Mouse (Mus musculus): Measurements from ENCODE around the gene Tmcc2. TPM values are rescaled to one million over a fixed set of nuclear protein-coding genes. Genes with fewer than 3 reads are reported as not detected.
"Not testable (repeated sequence)": the region's sequence is repeated elsewhere in the genome, so short reads cannot be mapped to it uniquely, and the experiment has no call there.

Gene Tmcc2
- total RNA-seq, 2 experiments from 2014 or later, result 15.2 to 30.9 TPM

DNA sequence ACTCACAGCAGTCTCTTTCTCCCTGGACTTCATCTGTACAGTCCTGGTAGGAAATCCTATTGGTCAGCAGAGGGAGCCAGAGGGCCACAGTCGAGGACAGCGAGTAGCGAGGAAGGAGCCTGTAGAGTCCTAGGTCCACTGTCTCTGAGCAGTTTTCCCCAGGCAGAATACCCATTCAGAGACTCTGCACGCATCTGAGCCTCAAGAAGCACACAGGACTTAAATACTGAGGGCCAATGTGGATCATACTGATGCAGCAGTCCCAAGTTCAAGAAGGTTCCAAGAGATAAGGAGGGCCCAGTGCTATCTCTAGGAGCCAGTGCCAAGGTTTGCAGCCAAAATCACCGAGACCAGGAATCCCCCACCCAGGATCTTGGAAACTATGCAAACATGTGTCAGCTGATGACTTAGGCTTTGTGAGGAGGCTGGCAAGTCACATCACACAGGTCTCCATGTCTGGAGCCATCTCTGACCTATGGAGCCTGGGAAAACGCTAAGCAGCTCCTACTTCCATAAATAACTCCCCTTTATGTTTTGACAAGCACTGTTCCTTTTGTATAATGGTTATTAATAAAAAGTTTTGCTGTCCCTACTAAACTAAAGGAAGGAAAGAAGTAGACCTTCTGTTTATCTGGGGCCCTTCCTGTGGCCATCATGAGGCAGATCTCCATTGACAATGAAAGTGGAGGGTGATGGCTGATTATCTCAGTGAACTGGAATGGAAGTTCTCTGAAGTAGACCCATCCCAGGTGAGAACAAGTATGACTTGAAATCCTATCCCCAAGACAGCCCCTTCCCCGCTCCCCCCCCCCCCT lies 23.2 kb downstream of the Tmcc2 start:
- DNase-seq, result peak; percentile 91

DNA sequence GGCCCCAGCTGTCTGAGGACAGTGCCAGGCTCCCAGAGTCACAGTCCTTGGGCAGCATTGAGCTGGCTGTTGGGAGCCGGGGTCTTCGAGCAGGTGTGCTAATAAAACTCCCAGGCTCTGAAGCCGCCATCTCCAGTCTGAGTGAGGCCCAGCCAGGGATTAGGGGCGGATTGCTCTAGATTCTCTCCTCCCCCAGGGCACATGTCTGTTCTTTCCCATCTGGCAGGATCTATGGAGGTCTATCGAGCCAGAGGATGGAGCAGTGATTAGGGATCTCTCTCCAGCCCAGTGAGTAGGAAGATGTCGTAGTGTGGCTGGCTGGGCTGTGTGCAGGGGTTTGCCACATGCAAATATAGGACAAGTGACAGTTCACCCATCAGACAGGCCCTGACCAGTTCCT lies 24.1 kb downstream of the Tmcc2 start:
- no peak for DNase-seq

DNA sequence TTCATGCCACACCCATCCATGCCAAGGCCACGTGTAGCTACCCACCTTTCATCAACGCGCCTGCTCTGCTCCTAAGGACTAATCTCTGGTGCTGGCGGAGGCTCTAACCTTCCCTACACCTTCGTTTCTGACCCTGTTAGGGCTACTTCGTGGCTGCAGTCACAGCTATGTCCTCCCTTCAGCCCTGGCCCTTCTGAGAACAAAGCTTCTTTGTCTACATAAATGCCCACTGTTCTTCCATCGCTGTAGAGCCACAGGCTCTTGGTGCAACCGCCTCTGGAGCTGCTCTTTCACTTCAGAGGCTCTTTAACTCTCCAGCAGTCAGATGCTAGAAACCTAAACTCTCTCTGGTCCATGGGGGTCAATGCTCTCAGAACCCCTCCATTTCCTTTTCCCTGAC lies 24.8 kb downstream of the Tmcc2 start:
- no peak for DNase-seq

DNA sequence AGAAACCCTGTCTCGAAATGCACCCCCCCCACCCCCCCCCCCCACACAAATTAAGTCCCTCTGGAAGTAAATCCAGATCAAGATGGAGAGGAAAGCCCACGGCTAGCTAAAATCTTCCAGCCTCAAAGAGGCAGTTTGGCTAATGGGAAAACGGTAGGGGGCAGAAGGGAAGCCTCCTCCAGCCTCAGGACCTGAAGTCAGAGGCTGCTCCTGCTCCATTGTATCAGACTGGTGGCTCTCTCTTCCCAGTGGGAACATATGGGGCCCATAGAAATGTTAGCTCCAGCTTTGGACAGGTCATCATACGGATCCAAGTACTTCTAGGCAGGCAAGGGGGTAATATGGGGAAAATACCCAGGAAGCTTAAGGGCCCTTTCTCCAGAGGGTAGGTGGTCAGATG lies 25.4 kb downstream of the Tmcc2 start:
- no peak for DNase-seq

DNA sequence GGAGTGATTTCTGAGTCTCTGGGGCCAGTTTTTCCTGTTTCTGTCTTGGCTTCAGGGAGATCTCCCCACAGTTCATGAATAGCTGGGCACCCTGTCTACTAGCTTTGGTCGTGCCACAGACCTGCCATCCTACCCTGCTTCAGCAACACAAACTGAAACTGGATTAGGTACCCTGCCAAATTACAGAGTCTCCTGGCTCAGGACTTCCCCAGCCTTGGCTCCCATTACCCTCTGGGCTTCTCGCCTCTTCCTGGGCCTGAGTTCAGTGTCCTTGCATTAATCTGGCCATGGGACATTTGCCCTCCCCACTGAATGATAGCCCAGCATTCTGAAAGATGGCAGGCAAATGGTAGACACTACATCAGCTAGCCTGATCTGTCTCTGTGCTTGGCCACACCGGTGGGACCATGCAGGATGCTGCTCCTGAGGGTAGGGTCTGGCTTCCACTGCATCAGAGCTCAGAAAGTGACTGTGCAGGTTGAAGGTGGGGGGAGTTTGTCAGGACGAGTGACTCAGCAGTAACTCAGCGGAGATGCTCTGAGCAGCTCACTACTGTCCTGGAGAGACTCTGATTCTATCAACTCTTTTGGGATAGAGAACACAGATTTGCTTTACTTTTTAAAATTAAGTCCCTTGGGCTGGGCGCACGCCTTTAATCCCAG lies 26.1 kb downstream of the Tmcc2 start:
- DNase-seq, result peak; percentile 41

DNA sequence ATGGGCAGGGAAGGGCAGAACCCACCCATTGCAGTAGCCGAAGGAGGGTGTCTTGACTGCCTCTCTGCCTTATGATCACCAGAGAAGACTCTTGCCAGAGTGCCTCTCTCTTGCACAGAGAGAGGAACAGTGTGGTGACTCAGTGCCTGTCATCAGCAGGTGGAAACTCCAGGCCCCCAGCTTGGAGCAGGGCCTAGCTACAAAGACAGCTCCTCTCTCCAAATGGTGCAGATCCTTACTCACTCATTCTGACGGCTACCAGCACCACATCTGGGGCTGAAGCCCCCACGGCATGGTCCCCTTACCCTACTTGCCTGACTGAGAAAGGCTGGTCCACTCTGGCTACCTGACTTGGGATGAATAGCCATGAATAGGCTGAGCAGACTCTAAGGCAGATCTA lies 26.7 kb downstream of the Tmcc2 start:
- no peak for DNase-seq

DNA sequence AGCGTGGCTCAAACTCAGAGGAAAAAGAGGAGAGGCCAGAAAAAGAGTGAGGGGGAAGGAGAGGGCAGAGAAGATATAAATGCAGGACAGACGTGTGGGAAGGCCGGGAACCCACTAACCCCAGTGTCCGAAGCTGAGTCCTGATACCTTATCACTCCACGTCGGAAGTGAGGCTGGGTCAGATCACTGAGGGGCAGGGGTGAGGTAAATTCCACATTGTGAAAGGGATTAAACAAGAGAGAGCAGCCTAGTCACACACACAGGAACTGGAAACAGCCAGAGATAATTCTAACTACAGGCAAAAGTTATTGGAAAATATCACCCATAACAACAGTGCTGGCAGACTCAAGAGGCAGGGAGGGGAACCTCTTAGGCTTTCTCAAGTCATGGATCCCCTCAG lies 29.1 kb downstream of the Tmcc2 start:
- DNase-seq, result no peak

DNA sequence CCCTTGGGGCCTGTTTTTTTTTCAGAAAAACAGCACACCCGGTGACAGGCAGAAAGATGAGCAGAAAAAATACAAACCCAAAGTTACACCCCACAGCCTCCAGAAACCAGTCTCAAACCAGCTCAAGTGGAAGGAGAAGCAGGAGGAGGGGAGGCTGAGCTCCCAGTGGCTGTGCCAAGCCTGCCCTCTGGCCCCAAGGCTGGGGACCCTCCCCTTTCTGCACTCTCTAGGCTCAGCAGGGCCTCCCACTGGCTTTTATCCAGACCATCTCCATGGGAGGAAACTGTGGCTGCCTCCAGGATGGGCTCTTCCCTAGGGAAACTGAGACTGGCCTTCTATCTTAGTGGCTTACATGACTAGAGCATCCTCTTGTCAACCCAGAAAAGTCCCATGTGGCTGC lies 34.2 kb downstream of the Tmcc2 start:
- no peak for DNase-seq

DNA sequence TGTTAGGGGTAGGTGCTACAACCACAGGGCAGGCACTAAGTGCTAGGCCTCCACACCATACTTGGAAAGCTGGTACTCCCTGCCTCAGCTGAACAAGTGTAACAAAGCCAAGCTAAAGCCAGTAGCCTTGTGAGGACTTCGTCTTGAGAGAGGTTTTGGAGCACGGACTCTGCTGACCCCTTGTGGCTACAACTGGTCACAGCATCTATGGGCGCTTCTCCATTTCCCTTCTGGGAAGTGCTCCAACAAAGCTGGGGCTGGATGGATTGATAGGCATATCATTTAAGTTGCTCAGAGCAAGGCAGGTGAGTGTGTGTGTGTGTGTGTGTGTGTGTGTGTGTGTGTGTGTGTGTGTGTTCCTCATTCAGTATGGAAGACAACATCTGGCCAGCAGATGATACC lies 35.2 kb downstream of the Tmcc2 start:
- DNase-seq, result peak; percentile 91

DNA sequence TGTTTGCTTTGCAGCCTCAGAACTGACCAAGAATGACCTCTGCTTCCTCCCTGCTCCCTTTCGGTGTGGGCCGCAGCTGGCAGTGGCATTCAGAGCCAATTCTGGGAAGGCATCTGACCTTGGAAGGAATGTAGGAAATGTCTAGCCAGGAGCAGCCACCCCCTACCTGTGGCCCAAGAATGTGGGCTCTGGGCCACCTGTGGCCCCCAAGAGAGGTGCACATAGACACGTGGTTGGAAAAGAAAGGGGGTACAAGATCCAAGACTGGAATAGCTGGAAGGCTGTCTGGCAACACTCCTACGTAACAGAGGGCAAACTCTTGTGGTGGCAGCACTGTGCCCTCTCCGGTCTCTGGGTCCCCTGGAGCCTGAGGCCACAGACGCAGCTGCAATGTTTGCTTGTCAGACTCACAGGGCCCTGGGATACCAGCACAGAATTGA lies 35.9 kb downstream of the Tmcc2 start:
- peak; percentile 35 for DNase-seq

DNA sequence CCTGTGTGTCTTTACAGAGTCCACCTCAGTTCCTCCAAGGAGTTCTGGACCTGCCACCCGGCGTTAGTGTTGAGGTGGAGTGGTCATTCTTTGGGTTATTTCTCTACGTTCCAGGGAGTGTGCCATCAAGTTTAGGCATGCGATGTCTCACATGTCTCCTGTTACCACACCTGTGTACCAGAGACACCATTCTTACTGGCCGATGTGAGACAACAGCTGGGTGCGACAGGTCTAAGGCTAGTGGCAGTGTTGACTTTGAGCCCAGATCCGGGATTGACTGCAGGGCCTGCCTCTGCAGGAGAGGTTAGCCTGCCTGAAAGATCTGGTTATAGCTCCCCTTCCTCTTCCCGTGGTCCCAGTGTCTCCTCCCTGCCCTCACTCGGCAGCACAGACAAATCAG lies 36.8 kb downstream of the Tmcc2 start:
- DNase-seq, result no peak

DNA sequence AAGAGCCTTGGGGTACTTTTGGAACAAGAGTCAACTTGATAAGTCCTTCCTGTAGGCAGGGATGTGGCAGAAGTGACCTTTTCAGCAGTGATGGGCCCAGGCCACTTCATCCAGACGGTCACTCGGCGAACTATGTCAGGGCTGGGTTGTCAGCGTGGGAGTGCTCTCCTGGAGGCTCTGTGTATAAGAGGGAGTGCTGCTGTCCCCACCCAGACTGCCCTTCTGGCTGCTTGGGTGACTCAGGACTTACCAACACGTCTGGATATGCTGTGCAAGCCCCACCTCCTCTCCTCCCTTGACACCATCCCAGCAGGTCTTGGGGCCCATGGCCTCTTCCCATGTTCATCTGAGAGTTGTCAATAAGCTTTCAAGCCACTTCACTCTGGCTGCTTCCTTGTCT lies 37.7 kb downstream of the Tmcc2 start:
- no peak for DNase-seq

DNA sequence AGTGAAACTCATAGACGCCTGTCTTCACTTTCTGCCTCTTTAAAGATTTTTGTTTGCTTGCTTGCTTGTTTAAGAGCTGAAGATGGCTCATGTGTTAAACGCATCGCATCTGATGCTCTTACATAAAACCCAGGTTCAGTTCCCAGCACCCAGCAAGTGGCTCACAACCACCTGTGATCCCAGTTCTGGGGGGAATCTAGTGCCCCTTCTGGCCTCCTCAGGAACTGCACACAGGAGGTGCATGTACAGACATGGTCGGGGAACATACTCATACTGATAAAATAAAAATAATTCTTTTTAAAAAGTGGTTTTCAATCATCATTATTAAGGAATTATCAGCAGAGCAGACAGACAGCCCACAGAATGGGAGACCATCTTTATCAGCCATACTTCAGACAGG lies 40.0 kb downstream of the Tmcc2 start:
- no peak for DNase-seq

DNA sequence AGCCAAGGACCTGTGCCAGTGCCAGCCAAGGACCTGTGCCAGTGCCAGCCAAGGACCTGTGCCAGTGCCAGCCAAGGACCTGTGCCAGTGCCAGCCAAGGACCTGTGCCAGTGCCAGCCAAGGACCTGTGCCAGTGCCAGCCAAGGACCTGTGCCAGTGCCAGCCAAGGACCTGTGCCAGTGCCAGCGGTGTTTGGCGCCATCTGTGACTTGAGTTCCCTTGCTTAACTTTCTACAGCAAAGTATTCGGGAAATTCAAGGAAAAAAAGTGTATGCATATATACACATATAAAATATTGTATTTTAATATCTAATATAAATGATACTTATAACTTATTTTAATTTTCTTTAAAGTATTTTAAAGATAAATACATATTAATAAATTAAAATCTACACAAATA lies 41.5 kb downstream of the Tmcc2 start:
- DNase-seq, result not testable (repeated sequence)

DNA sequence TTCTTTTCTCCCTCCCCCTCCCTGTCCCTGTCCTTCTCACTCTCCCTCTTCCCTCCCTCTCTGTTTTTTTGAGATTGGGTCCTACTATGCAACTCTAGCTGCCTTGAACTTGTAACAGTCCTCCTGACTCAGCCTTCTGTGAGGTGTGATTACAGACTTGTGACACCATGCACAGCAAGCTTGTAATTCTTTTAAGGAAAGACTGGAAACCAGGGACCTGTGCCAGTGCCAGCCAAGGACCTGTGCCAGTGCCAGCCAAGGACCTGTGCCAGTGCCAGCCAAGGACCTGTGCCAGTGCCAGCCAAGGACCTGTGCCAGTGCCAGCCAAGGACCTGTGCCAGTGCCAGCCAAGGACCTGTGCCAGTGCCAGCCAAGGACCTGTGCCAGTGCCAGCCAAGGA lies 42.0 kb downstream of the Tmcc2 start:
- not testable (repeated sequence) for DNase-seq

DNA sequence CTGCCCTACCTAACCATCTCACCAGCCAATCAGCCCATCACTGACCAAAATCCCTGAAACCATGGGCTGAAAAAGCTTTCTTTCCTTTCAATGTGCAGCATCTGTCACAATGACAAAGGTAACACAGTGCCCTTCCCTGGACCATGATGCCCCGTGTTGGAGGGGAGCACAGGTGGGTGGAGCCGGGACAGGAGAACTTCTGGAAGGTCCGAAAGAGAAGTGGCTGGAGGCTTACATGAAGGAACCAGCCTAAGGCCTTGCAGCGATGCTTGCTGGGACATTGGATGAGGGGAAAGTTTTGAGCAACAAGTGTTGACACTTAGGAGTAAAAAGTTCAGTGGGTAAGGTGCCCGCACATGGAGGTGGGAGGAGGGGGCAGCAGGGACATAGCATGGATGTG lies 42.7 kb downstream of the Tmcc2 start:
- no peak for DNase-seq

DNA sequence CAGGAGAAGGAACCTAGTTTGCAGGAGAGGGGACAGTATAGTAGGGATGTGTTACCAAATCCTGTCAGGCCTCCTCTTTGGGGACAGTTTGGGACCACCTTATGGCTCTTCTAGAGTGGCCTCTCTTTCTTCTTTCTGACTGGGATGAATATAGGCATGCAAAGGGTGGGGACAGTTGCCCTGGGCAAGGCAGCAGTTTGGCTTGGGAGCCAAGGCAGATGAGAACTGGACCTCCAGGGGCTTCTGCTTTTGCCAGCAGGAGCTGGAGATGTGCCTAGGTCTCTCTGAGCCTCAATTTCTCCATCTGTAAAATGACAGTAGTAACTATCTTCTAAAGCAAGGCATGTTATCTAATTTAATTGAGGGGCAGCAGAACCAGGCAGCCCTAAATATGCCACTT lies 44.1 kb downstream of the Tmcc2 start:
- no peak for DNase-seq

DNA sequence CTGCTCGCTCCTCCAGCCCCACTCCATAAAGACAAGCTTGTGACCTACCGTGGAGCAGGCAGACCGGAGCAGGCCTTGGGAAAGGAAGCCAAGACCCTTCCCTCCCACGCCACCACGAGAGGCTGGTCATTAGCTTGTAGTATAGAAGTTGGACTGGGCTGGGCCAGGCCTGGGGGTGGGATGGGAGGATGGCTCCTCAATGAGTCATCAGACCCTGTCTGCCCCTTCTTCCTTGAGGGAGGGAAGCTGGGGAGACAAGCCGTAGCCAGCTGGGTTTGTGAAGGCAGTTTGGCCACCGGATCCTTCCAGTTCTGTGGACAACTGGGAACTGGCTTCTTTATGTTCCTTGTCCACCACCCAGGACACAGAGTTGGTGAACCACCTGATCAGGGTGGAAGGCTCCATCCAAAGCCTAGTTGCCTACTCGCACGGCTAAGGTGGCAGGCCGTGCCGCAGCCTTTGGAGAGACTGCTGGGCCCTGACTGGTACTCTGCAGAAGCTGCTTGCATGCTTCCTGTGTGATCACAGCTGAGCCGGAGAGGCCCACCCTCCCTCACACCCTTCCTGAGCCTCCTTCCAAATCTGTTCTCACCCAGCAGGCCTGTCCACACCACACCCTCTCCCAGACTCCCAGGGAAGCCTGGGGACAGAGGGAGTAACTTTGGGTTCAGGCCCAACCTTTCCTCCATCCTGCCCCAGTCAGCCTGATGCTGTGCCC lies 44.8 kb downstream of the Tmcc2 start:
- no peak for DNase-seq

DNA sequence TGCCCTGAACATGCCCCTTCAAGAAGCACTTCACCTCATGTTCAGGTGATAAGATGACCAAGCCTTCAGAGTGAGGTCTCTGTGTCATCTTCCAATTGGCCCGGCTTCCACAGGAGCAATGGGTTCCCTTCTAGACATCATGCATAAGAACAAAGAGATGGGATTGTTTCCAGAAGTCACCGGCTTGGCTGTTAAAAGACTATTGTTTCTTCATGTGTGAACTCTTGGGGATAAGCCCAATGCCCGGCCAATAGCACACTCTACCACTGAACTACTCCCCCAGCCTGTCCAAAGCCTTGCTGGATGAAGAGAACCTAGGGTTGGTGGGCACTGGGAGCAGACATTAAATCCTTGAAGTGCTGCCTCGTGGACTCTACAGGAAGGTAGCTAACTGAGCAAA lies 45.6 kb downstream of the Tmcc2 start:
- DNase-seq, result no peak

DNA sequence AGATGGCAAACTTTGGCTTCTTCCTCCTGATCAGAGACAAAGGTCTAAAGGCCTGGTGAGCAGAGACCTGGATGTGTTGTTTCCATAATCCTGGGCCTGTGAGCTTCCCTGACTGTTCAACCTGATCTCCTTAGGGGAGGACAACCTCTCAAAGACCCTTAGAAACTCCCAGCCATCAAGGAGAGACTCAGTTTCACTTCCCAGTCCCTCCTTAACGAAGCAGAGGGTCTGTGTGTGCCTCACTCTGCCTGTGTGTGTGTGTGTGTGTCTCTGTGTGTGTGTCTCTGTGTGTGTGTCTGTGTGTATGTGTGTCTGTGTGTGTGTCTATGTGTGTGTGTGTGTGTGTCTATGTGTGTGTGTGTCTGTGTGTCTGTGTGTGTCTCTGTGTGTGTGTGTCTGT lies 47.4 kb downstream of the Tmcc2 start:
- no peak for DNase-seq

DNA sequence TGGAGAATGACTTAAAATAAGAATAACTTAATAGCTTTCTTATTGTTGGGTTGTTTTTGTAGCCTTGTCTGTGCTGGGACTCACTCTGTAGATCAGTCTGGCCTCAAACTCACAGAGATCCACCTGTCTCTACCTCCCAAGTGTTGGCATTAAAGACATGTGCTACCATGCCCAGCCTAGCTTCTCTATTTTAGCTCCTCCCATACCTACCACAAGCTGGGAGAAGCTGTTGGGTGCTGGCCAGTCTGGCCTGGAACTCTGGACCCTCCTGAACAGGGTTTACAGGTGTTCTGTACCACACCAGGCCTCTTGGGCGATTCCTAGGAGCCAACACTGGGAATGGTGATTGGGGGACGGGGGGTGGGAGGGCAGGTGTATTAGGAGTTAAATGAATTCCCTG lies 47.9 kb downstream of the Tmcc2 start:
- no peak for DNase-seq

DNA sequence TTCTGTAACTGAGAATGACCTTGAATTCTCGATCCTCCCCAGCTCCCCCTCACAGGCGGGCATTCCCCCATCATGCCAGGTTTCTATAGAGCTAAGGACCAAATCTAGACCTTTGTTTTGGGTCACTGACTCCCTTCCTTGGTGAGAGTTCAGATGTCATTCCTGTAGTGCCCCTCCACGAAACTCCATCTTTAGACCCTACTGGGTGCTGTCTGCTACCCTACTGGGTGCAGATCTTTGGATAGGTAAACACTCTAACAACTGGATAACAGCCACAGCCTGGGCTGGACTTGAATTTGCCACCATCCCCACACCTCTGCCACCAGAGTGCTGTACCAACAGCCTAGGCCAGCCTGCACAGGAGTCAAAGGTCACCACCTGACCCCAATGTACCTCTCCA lies 48.6 kb downstream of the Tmcc2 start:
- no peak for DNase-seq

DNA sequence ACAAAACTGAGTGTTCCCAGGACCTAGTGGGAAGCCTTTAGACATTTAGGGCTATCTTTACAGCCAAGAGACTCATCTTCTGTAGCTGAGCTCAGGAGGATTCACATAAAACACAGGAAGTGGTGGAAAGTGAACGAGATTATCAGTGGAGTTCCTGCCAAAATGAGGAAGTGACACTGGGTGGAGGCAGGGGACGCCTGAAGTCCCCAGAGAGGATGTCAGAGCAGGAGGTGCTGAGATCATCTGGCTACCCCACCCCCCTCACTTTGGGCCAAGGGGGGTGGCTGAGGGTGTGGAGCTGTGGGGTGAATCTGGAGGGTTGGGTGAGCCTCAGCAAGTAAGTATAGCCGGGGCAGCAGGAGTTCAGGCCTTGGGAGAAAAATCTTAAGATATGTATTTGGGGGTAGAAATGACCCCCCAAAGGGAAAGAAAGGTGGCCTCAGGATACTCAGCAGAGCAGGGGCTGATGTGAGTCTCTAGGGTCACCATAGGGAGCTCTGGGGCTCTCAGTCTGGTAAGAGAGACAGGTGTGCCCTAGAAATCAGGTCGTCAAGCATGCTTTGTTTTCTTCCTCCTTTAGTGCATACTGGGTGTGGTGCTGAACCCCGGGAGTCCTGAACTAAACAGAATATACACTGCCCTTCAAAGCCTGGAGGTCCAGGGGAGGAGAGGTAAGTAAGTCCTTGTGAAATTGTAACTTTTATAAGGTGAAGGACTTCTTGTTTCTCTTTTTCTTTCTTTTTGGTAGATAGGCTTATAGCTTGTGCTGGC lies 49.2 kb downstream of the Tmcc2 start:
- DNase-seq, result peak; percentile 53

Data from adrenal gland, postnatal 10 days (tissue).